Mouse (Mus musculus) liver, adult 2 months (tissue): ENCODE data around the gene Tradd.

Experiments used
- CTCF ChIP-seq: fragments of 200-500 bp; IDR thresholded peaks from 2 replicates; pipeline ENCODE4 v1.5.1; 2011; ENCODE audit warnings: low read depth, low read length, control low read depth
- POLR2A ChIP-seq: fragments of 200-500 bp; IDR thresholded peaks from 2 replicates; pipeline ENCODE4 v1.6.1; 2011; ENCODE audit warnings: low read length, control low read depth; ENCODE audit not compliant: insufficient read depth; ENCODE audit errors: extremely low read depth

GRCm38 (mm10) chr8:105270101-105270915 lies 5.9 kb upstream of the Tradd start:
- TF ChIP-seq POLR2A (no peak), CTCF (no peak)
